Mouse (Mus musculus) bone marrow, adult 2 months (tissue): Measurements from ENCODE around the gene Agbl4.

Experiments used
- CTCF ChIP-seq: fragments of 200-500 bp; IDR thresholded peaks from 2 replicates; pipeline ENCODE4 v1.5.1; 2011; ENCODE audit warnings: low read length, control low read depth; ENCODE audit not compliant: control insufficient read depth, insufficient read depth
- POLR2A ChIP-seq: fragments of 200-500 bp; IDR thresholded peaks from 2 replicates; pipeline ENCODE4 v1.6.1; 2011; ENCODE audit warnings: low read depth, mild to moderate bottlenecking, control low read depth, low read length, borderline replicate concordance; ENCODE audit not compliant: control insufficient read depth

- TF ChIP-seq CTCF (no peak), POLR2A (no peak)
Observed at GRCm38 (mm10) chr4:110788596-110788995, 391.1 kb downstream of the Agbl4 start.
